Mouse (Mus musculus) CH12.LX (cell line): ENCODE measurements at regions not wholly inside any gene's neighbourhood (a gene's known extent, or its start where the extent isn't known, plus 50 kb on each side); places are given as distances from the start of the nearest gene placed in this dataset.

Experiments used
- BHLHE40 ChIP-seq: IDR thresholded peaks from 2 replicates; pipeline ENCODE4 v1.6.1; 2011; ENCODE audit warnings: mild to moderate bottlenecking, low read depth, low read length, improper control_type of control experiment
- CTCF ChIP-seq, 2 experiments: IDR thresholded peaks in 1 of 2; conservative IDR thresholded peaks in 1 of 2; 2 replicates each; pipeline ENCODE4 v1.5.1; 2011 to 2012; ENCODE audit warnings: low read depth in 2 of 2, low read length in 2 of 2, improper control_type of control experiment in 1 of 2, inconsistent platforms in 1 of 2, mild to moderate bottlenecking in 1 of 2, moderate library complexity in 1 of 2
- IRF4 ChIP-seq: IDR thresholded peaks from 2 replicates; pipeline ENCODE4 v1.6.1; 2014; ENCODE audit warnings: low read depth, mild to moderate bottlenecking, inconsistent platforms, low read length, improper control_type of control experiment
- MAZ ChIP-seq: IDR thresholded peaks from 2 replicates; pipeline ENCODE4 v1.6.1; 2012; ENCODE audit warnings: low read depth, mild to moderate bottlenecking, inconsistent platforms, low read length, improper control_type of control experiment, moderate library complexity
- MXI1 ChIP-seq: IDR thresholded peaks from 2 replicates; pipeline ENCODE4 v1.6.1; 2011; ENCODE audit warnings: mild to moderate bottlenecking, low read depth, low read length, improper control_type of control experiment
- POLR2AphosphoS2 ChIP-seq: IDR thresholded peaks from 2 replicates; pipeline ENCODE4 v1.6.1; 2011; ENCODE audit warnings: low read depth, low read length, improper control_type of control experiment
- TCF12 ChIP-seq: IDR thresholded peaks from 2 replicates; pipeline ENCODE4 v1.6.1; 2014; ENCODE audit warnings: low read depth, mild to moderate bottlenecking, inconsistent platforms, low read length, improper control_type of control experiment
- USF1 ChIP-seq: IDR thresholded peaks from 2 replicates; pipeline ENCODE4 v1.6.1; 2014; ENCODE audit warnings: low read depth, mild to moderate bottlenecking, inconsistent platforms, low read length, improper control_type of control experiment

DNA sequence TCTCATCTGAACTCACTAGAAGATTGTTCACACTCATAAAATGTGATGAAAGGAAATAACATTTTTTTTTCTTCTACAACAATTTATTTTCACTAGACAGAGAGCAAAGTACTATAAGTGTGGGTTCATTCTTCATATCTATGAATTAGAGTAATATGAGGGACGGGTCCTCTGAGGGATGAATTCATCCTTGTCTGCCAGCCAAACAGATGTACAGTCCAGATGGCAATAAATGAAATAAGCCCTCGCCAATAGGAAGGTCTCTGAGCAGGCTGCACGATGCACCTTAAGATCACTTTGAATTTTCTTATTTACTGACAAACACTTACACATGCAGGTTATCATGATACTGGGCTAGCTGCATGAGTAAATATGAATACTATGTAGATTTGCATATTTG is 886.2 kb upstream of the Cdh10 start:
- TF ChIP-seq MXI1 (no peak), POLR2AphosphoS2 (no peak), BHLHE40 (no peak), USF1 (no peak), CTCF (conservative IDR thresholded peaks at IDR 0.05 in 1 of 2, IDR thresholded peaks at IDR 0.05 in 1 of 2; ENCODE audit: low read depth in 2 of 2, low read length in 2 of 2) (no peak), TCF12 (no peak), IRF4 (no peak), MAZ (no peak)
